Mouse (Mus musculus) embryonic facial prominence, embryonic 11.5 days (tissue): Measurements from ENCODE around the gene Ppm1h. TPM values are rescaled to one million over a fixed set of nuclear protein-coding genes. Genes with fewer than 3 reads are reported as not detected.
A peak's percentile ranks its signal among the peaks of the same experiment; 100 is the strongest.

Source experiments
- ATAC-seq: fragments of 200-750 bp; cut with Nextera tagmentation; replicated peaks from 2 replicates; pipeline ENCODE4 v1.8.0; 2017; ENCODE audit warnings: low read depth; ENCODE audit not compliant: insufficient number of reproducible peaks, low FRiP score, low TSS enrichment
- DNase-seq: peaks from one replicate; pipeline ENCODE4 v3.0.0-alpha.2; 2015; ENCODE audit warnings: low spot score
- H3K27ac ChIP-seq: fragments of 300-500 bp; sonication (generic); replicated peaks from 2 replicates; pipeline ENCODE4 v1.5.1; 2014; ENCODE audit warnings: mild to moderate bottlenecking, low read depth, low read length, control low read depth
- H3K27me3 ChIP-seq: fragments of 300-500 bp; sonication (generic); 2 replicates; pipeline ENCODE4 v1.6.1; 2014; ENCODE audit warnings: mild to moderate bottlenecking, low read length, moderate library complexity, mixed read lengths; ENCODE audit not compliant: control insufficient read depth, insufficient read depth
- H3K36me3 ChIP-seq: fragments of 300-500 bp; sonication (generic); replicated peaks from 2 replicates; pipeline ENCODE4 v1.6.1; 2014; ENCODE audit warnings: low read depth, mild to moderate bottlenecking, low read length, moderate library complexity, mixed read lengths; ENCODE audit not compliant: control insufficient read depth, insufficient read depth
- H3K4me1 ChIP-seq: fragments of 300-500 bp; sonication (generic); 2 replicates; pipeline ENCODE4 v1.6.1; 2014; ENCODE audit warnings: low read length, mixed read lengths; ENCODE audit not compliant: control insufficient read depth, insufficient read depth
- H3K4me2 ChIP-seq: fragments of 300-500 bp; sonication (generic); 2 replicates; pipeline ENCODE4 v1.6.1; 2014; ENCODE audit warnings: low read depth, mild to moderate bottlenecking, control low read depth, low read length, moderate library complexity
- H3K4me3 ChIP-seq: fragments of 300-500 bp; sonication (generic); 2 replicates; pipeline ENCODE4 v1.5.1; 2014; ENCODE audit warnings: low read depth, low read length, control low read depth
- H3K9ac ChIP-seq: fragments of 300-500 bp; sonication (generic); replicated peaks from 2 replicates; pipeline ENCODE4 v1.6.1; 2014; ENCODE audit warnings: mild to moderate bottlenecking, control low read depth, low read length
- H3K9me3 ChIP-seq: fragments of 300-500 bp; sonication (generic); replicated peaks from 2 replicates; pipeline ENCODE4 v1.6.1; 2016; ENCODE audit warnings: mild to moderate bottlenecking, low read length, inconsistent platforms, mixed read lengths; ENCODE audit not compliant: control insufficient read depth
- WGBS: fragments of 180-500 bp; shearing (Covaris S2); extraction: QIAGEN DNeasy Blood & Tissue Kit; methylation state at CpG from one replicate; pipeline ENCODE4 v1.1.7; 2014; 5-methylcytosine and 5-hydroxymethylcytosine counted together
- polyA plus RNA-seq: library from polyadenylated mRNA; unstranded; fragments of >200 nt; fragmentation: Nextera tagmentation; extraction: Ambion mirVana; gene quantifications from 2 replicates; pipeline ENCODE4 v1.2.1, GENCODE M21; 2014

Ppm1h gene
- polyA plus RNA-seq, 1 experiment from 2014 or later, result 4.5 TPM

DNA sequence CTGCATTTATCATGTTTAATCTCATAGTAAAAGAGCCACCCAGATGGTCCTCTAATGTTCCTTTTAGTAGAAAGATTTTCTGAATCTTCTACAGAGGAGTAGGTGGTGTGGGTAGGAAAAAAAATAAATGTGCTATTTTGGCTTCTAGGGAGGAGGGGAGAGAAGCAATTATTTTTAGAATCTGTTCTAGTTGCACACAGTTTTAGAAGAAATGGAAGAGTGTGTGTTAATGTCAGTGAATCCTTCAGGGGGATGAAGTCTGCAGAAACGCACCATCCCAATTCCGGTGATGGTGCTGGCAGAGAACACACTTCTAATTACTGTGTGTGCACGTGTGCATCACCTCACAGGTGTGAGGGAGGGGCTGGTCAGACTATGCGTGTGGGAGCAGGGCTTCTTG is 129.6 kb downstream of the Ppm1h start:
- Histone ChIP-seq H3K36me3 (no peaks in the 10 kb centered on the region), H3K4me2 (no peak overlapping the region), H3K27me3 (no peaks in the 10 kb centered on the region), H3K4me3 (no peak overlapping the region), H3K9me3 (no peaks in the 10 kb centered on the region; the same call in 1 of the 2 replicates), H3K27ac (no peak overlapping the region), H3K9ac (no peak overlapping the region), H3K4me1 (no peaks in the 10 kb centered on the region)
- DNase-seq (no peak), ATAC-seq (no peak)
- WGBS, result 80% methylated on average over 4 of the region's 4 CpGs

DNA sequence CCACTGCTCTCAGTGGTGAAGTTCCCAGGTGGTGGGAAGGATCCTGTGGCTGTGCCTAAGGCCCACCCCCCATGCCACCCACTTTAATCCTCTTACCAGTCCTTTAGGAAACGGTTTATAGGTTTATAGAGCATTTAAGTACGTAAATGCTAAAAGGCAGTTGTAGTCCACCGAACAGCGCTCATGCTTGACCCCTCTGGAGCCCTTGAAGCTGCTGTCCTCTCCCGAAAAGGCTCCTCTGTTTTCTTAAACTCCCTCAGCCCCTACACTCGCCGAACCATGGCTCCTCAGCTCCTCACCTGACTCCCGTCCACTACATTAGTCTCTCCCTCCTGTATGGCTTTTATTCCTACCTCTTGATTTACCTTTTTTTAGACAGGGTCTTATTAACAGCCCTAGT is 131.3 kb downstream of the Ppm1h start:
- Histone ChIP-seq H3K27me3 (no peaks in the 10 kb centered on the region), H3K36me3 (no peaks in the 10 kb centered on the region), H3K9me3 (no peaks in the 10 kb centered on the region), H3K4me1 (no peaks in the 10 kb centered on the region), H3K4me3 (no peak overlapping the region), H3K27ac (no peak overlapping the region), H3K9ac (no peak overlapping the region), H3K4me2 (no peak overlapping the region)
- ATAC-seq, result no peak
- 66% methylated on average over 8 of the region's 8 CpGs for WGBS
- DNase-seq, result no peak

DNA sequence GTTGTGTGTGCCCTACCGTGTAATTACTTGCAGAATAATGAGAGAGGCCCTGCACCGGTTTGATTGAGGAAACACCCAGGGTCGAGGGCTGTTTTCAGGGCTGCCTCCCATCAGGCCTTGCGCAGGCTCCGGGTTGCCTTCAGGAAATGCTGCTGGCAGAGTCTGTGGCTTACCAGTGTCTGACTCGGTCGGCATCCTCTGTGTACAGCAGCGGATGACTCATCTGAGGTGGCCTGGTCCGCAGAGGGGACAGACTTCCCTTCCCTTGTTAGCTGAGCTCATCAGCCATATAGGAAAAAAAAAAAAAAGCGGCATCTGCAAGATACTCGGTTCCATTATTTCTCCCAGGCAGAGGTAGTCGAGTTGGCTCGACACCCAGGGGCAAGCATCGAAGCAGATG is 136.5 kb downstream of the Ppm1h start:
- Histone ChIP-seq H3K4me1 (no peaks in the 10 kb centered on the region), H3K9me3 (no peaks in the 10 kb centered on the region), H3K4me3 (no peak overlapping the region), H3K9ac (no peak overlapping the region), H3K4me2 (no peak overlapping the region), H3K27me3 (no peaks in the 10 kb centered on the region), H3K27ac (no peak overlapping the region), H3K36me3 (no peaks in the 10 kb centered on the region)
- 67% methylated on average over 14 of the region's 14 CpGs for WGBS
- ATAC-seq (no peak), DNase-seq (no peak)

DNA sequence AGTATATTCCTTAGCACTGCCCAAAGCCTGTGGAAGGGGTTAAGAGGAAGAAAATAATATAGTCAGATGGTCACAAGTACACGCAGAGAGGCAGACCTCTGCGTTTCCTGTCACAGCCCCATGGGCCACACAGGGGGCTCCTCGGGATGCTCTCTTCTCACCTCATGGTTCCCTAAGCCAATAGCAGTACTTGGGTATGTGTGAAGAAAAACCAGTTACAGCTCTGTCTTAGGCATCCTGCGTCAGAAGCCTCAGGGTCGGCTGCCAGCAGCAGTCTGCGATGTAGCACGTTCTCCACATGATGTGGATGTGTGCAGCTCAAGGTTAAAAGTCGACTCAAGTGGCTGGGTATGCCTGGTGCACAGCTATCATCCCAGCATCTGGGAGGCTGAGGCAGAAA is 139.2 kb downstream of the Ppm1h start:
- 78% methylated on average over 8 of the region's 8 CpGs for WGBS
- ATAC-seq (no peak), DNase-seq (no peak)
- no peak overlapping the region for H3K4me3 ChIP-seq
- no peaks in the 10 kb centered on the region for H3K27me3 ChIP-seq
- no peak overlapping the region for H3K4me2 ChIP-seq
- no peak overlapping the region for H3K27ac ChIP-seq
- no peak overlapping the region for H3K9ac ChIP-seq
- H3K36me3 ChIP-seq, result no peaks in the 10 kb centered on the region
- no peaks in the 10 kb centered on the region for H3K4me1 ChIP-seq
- H3K9me3 ChIP-seq, result no peaks in the 10 kb centered on the region

DNA sequence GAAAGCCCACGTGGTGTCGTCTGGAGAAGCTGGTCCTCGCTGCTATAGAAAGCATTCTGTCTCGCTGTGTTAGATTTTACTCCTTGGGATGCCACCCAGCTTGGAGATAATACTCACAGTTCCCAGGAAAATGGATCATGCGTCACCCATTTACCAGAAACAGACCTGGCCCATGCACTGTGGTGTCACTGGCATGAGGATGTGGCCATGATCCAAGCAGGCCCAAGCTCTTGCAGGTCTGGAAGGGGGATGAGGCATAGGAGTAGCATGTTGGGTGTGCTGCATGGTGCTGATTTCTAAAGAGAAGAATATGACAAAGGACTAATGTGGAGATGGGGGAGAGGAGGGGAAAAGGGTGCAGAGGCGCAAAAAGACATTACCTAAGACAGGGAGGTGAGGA is 141.2 kb downstream of the Ppm1h start:
- no peak overlapping the region for H3K4me3 ChIP-seq
- H3K4me2 ChIP-seq, result no peak overlapping the region
- no peak overlapping the region for H3K27ac ChIP-seq
- DNase-seq, result no peak
- H3K27me3 ChIP-seq, result no peaks in the 10 kb centered on the region
- no peak overlapping the region for H3K9ac ChIP-seq
- no peaks in the 10 kb centered on the region for H3K9me3 ChIP-seq
- no peak for ATAC-seq
- H3K36me3 ChIP-seq, result no peaks in the 10 kb centered on the region
- H3K4me1 ChIP-seq, result no peaks in the 10 kb centered on the region
- 95% methylated on average over 6 of the region's 6 CpGs for WGBS

DNA sequence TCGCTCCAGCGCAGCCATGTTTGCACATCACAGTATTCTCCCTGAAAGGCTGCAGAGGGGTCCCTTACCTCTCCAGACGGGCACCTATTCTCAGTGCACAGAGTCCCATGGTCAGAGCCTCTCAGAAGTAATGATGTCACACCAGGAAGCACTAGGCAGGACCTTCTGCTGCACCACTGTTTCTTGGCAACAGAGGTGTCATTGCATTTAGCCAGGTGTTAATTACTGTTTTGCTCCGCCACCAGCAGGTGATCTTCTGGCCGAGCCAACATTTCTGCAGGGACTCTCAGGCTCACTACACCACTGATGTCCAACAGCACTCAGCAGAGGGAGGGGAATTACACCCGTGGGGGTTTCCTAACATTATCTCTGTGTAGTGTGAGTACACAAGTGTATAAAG is 143.0 kb downstream of the Ppm1h start:
- WGBS, result 86% methylated on average over 6 of the region's 6 CpGs
- Histone ChIP-seq H3K4me2 (no peak overlapping the region), H3K9ac (no peak overlapping the region), H3K36me3 (no peaks in the 10 kb centered on the region), H3K4me1 (no peaks in the 10 kb centered on the region), H3K27me3 (no peaks in the 10 kb centered on the region), H3K4me3 (no peak overlapping the region), H3K9me3 (no peaks in the 10 kb centered on the region), H3K27ac (no peak overlapping the region)
- DNase-seq (no peak), ATAC-seq (no peak)

DNA sequence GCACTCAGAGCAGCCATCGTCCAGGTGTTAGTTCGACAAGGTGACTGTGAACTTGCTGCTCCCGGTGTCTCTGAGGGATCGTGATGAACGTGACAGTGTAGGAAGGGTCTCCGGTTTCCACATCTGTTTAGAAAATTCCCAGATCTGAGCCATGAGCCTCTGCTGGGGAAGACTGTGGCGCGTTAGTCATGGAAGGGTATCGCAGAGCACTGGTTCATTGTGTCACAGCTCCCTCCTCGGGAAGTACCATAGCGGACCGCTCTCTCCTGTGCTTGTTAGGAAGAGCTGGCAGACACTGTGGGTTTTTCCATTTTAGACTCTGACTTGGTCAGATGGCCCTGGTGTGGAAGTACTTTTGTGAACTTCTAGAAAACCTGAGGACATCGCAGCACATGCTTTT is 145.1 kb downstream of the Ppm1h start:
- Histone ChIP-seq H3K27me3 (no peaks in the 10 kb centered on the region), H3K9ac (no peak overlapping the region), H3K9me3 (no peaks in the 10 kb centered on the region), H3K36me3 (no peaks in the 10 kb centered on the region), H3K4me2 (no peak overlapping the region), H3K4me3 (no peak overlapping the region), H3K27ac (0 out of 2 replicates have a peak overlapping the region, but pooled peaks have one; percentile 28), H3K4me1 (no peaks in the 10 kb centered on the region)
- DNase-seq (peak; percentile 55), ATAC-seq (no peak)
- WGBS, result 67% methylated on average over 13 of the region's 13 CpGs

DNA sequence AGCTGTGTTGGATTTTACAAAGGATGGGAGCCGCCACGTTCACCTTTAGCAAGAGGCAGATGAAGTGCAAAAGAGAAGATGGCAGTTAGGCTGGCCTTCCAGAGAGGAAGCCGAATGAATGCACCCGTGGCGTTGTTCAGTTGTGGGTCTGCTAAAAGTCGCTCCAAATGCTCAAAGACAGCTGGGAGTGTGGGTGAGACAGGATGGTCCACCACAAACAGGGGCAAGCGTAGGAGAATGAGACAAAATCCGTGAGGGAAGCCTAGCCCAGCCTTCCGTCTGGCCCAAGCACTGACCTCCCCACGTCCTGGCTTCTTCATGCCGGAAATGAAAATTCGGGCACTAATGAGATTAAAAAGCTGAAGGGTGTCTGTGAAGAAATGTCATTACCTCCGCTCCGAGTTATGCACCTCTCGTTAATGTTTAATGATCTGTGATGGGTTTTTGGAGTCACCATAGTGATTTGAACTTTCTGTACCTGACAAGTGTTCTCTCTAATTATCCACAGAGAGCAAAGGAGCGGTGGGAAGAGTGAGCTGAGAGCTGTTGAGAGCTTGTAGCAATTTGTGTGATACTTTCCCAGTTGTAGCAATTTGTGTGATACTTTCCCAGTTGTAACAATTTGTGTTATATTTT is 148.3 kb downstream of the Ppm1h start:
- ATAC-seq, result no peak
- 83% methylated on average over 16 of the region's 16 CpGs for WGBS
- Histone ChIP-seq H3K27ac (no peak overlapping the region), H3K4me3 (no peak overlapping the region), H3K9me3 (no peaks in the 10 kb centered on the region), H3K4me1 (no peaks in the 10 kb centered on the region), H3K36me3 (no peaks in the 10 kb centered on the region), H3K4me2 (no peak overlapping the region), H3K27me3 (no peaks in the 10 kb centered on the region), H3K9ac (no peak overlapping the region)
- no peak for DNase-seq
